Mouse (Mus musculus) kidney, adult 2 months (tissue): ENCODE measurements around the gene Gm13889. TPM values are rescaled to one million over a fixed set of nuclear protein-coding genes. Genes with fewer than 3 reads are reported as not detected.

ENCODE experiments used
- DNase-seq: peaks from one replicate; pipeline ENCODE4 v3.0.0; 2021
- H3K27ac ChIP-seq: fragments of 200-500 bp; 2 replicates; pipeline ENCODE4 v1.5.1; 2012; ENCODE audit warnings: low read depth, low read length, control low read depth, inconsistent platforms; ENCODE audit not compliant: insufficient read depth
- H3K27me3 ChIP-seq: fragments of 200-500 bp; replicated peaks from 2 replicates; pipeline ENCODE4 v1.6.1; 2012; ENCODE audit warnings: mild to moderate bottlenecking, moderate library complexity, low read length, inconsistent platforms; ENCODE audit not compliant: control insufficient read depth, insufficient read depth
- H3K36me3 ChIP-seq: fragments of 200-500 bp; 2 replicates; pipeline ENCODE4 v1.6.1; 2012; ENCODE audit warnings: mild to moderate bottlenecking, moderate library complexity, low read length, inconsistent platforms; ENCODE audit not compliant: control insufficient read depth, insufficient read depth
- H3K4me1 ChIP-seq: fragments of 200-500 bp; 2 replicates; pipeline ENCODE4 v1.6.1; 2011; ENCODE audit warnings: low read length; ENCODE audit not compliant: control insufficient read depth, insufficient read depth
- H3K4me3 ChIP-seq: fragments of 200-500 bp; 2 replicates; pipeline ENCODE4 v1.5.1; 2011; ENCODE audit warnings: mild to moderate bottlenecking, low read depth, low read length, control low read depth; ENCODE audit not compliant: insufficient read depth
- CTCF ChIP-seq: fragments of 200-500 bp; conservative IDR thresholded peaks from 2 replicates; pipeline ENCODE4 v1.5.1; 2011; ENCODE audit warnings: low read depth, mild to moderate bottlenecking, control low read depth, low read length, moderate library complexity, mixed read lengths; ENCODE audit not compliant: insufficient read depth, insufficient read length
- POLR2A ChIP-seq: fragments of 200-500 bp; IDR thresholded peaks from one replicate; pipeline ENCODE4 v1.6.1; 2011; ENCODE audit warnings: low read depth, low read length, control low read depth
- WGBS: fragments of 180-500 bp; shearing (Covaris S2); methylation state at CpG from one replicate; pipeline ENCODE4 v1.1.7; 2018; 5-methylcytosine and 5-hydroxymethylcytosine counted together
- polyA plus RNA-seq: library from polyadenylated mRNA; depleted of rRNA; stranded (reverse); fragments of >200 nt; gene quantifications from 2 replicates; pipeline ENCODE4 v1.2.3, GENCODE M21; 2012

Gm13889 gene
- polyA plus RNA-seq, 1 experiment: 12.2 TPM

DNA sequence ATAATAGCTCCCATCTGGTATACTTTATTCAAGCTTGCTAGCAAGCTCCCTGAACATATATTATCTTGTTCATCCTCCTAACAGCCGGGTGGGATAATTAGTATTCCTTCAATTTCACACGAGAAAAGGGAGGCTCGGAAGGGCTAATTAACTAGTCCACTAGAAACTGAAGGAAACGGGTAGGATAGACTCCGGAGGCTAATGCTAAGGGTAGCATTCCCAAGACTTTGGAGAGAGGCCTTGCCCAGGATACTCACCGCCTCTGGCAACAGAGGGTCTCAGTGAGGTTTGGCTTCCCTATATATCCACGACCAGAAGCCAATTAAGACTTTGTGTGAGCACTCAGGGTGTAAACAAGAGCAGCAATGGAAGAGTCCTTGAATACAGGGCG is 779 bp upstream of the Gm13889 start:
- Histone ChIP-seq H3K36me3 (no peaks in the 10 kb centered on the region), H3K27me3 (peaks cover 1% of the 10 kb centered on the region; the same call in 1 of the 2 replicates), H3K27ac (no peak overlapping the region), H3K4me1 (no peaks in the 10 kb centered on the region), H3K4me3 (no peak overlapping the region)
- DNase-seq: no peak
- TF ChIP-seq CTCF: no peak
- WGBS: 65% methylated on average over 8 of the region's 8 CpGs

DNA sequence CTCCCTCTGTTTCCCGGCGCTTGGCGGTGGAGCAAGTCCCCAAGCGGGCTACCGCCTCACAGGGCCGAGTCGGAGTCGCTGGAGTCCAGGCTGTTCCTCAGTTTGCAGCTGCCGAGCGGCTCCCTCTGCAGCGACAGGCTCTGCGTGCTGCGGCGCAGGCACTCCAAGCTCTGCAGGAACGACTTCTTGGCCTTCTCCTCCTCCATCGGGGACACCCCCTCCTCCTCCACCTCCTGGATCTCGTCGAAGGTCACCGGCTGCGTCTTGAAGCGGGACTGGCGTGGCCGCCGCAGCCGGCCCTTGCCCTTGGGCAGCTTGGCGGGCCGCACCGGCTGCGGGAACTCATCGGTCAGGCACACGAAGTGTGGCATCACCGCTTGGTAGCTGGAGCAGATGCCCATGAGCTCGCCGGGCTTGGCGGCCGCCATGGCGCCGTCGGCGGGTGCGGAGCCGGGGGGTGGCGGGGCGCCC is 635 bp downstream of the Gm13889 start:
- H3K27me3 ChIP-seq: peaks cover 1% of the 10 kb centered on the region; the same call in 1 of the 2 replicates
- H3K4me3 ChIP-seq: peak overlapping the region; percentile 63
- TF ChIP-seq CTCF (no peak), POLR2A (no peak)
- no peaks in the 10 kb centered on the region for H3K36me3 ChIP-seq
- H3K27ac ChIP-seq: peak overlapping the region; percentile 49; the same call in 1 of the 2 replicates
- no peaks in the 10 kb centered on the region for H3K4me1 ChIP-seq
- DNase-seq: peak; percentile 49
- under 1% methylated on average over 44 of the region's 44 CpGs for WGBS

DNA sequence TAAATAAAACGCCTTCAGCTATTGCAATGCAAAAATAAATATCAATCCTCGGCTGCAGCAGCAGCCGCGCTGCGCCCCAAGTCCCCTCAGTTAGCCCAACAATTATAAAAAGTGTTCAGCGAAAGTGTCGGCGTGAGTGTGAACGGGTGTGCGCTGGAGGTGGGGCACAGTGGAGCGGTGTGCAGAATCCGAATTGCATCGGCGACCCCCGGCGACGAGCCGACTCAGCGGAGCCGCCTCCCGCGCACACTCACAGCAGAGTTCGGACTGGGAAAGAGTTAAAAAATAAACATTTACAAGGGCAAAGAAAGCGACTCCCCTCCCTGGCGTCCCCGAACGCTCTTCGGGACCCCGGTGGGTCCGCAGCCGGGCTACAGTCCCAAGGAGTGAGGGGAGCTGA is 1.1 kb downstream of the Gm13889 start:
- Histone ChIP-seq H3K4me3 (peak overlapping the region; percentile 63), H3K36me3 (no peaks in the 10 kb centered on the region), H3K27me3 (peaks cover 1% of the 10 kb centered on the region; the same call in 1 of the 2 replicates), H3K27ac (no peak overlapping the region), H3K4me1 (no peaks in the 10 kb centered on the region)
- no peak for DNase-seq
- TF ChIP-seq POLR2A: no peak
- TF ChIP-seq CTCF: no peak
- WGBS: 1% methylated on average over 31 of the region's 31 CpGs

DNA sequence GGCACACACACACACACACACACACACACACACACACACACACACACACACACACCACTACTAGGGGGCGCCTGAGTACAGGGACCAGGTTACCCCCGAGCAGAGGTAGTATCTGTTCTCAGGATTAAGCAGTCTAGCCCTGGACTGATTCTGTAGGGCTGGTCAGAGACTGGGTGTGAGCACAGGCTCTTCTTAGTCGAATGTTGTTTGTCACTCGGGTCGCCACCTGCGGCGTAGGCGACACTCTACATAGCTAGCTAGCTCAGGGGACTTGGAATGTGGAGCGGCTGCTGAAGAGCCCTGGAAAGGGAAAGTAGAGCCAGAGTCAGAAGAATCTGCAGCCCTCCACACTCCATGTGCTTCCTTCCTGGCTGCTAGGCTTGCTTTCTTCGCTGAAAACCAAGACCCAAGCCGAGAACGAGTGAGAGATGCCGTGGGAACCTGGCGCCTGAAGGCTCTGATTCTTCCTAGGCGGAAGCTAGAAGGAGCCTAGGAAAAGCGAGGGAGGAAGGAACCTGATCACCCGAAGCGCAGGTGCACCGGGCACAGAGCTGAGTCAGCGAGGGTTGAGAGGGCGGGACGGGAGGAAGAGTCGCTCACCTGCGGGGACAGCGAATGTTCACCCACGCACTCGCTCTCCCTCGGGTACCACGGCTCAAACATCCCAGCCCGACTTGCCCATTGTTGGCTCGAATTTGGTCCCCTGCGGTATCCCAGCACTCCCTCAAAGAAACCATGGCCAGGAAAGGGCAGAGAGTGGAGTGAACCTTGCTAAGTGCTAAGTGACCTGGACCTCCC is 2.0 kb downstream of the Gm13889 start:
- H3K27me3 ChIP-seq: peaks cover 1% of the 10 kb centered on the region; the same call in 1 of the 2 replicates
- no peak for DNase-seq
- H3K27ac ChIP-seq: no peak overlapping the region
- peak overlapping the region; percentile 63 for H3K4me3 ChIP-seq
- 2% methylated on average over 32 of the region's 32 CpGs for WGBS
- H3K4me1 ChIP-seq: no peaks in the 10 kb centered on the region
- no peaks in the 10 kb centered on the region for H3K36me3 ChIP-seq
- TF ChIP-seq CTCF (no peak), POLR2A (no peak)

DNA sequence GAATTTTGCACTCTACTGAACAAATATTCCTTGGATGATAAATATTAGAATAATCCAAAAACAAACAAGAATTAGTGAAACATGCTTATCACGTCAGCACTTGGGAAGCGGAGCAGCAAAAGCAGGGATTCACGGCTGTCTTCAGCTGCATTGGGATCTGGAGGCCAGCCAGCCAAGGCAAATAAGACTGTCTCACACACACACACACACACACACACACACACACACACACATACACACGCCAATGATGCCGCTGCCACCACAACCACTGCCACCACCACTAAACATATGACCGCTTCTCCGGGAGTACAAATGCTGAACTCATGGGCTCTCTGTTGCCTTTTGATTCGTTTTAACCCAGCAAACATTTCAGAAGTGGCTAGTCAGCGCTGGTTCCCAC is 3.3 kb downstream of the Gm13889 start:
- Histone ChIP-seq H3K27me3 (peaks cover 1% of the 10 kb centered on the region; the same call in 1 of the 2 replicates), H3K27ac (no peak overlapping the region), H3K4me1 (no peaks in the 10 kb centered on the region), H3K36me3 (no peaks in the 10 kb centered on the region), H3K4me3 (no peak overlapping the region)
- TF ChIP-seq POLR2A (no peak), CTCF (no peak)
- WGBS: 83% methylated on average over 9 of the region's 9 CpGs
- DNase-seq: no peak

DNA sequence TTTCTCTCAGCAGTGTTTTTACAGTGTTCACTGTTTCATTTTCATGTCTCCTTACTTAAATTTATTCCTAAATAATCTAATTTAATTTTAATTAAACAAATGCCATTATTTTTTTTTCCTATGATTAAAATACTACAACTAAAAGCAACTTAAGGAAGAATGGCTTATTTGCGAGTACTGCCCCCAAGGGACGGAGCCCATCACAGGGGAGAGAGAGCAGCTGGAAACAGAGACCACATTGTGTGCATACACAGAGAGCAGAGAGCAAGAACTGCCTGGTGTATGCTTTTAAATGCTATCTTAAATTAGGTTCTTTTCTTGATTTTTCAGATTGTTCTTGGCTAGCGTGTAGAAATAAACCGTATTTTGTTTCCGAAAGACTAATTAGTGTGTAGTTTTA is 10.0 kb downstream of the Gm13889 start:
- Histone ChIP-seq H3K36me3 (no peaks in the 10 kb centered on the region), H3K27ac (no peak overlapping the region), H3K4me3 (no peak overlapping the region), H3K4me1 (no peaks in the 10 kb centered on the region), H3K27me3 (no peaks in the 10 kb centered on the region)
- TF ChIP-seq CTCF (no peak), POLR2A (no peak)
- no peak for DNase-seq
- WGBS: 63% methylated on average over 5 of the region's 5 CpGs

DNA sequence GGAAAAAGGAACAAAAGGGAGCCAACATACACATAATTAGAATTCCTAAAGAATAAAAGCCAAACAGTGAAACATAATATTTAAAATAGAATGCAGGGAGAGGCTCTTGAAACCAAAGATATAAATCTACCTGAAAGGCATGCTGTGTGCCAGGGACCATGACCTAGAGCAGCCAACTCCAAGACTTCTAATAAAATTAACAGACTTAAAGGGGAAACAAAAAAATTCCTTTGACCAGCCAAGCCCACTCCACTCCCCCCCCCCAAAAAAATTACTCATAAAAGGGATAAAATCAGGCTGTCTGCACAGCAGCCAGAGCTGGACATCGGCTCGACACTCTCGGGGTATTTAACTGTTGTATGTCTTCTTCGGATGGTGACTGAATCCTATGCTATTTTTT is 12.1 kb downstream of the Gm13889 start:
- 71% methylated on average over 4 of the region's 4 CpGs for WGBS
- Histone ChIP-seq H3K36me3 (no peaks in the 10 kb centered on the region), H3K4me1 (no peaks in the 10 kb centered on the region), H3K27me3 (no peaks in the 10 kb centered on the region), H3K27ac (no peak overlapping the region), H3K4me3 (no peak overlapping the region)
- TF ChIP-seq POLR2A (no peak), CTCF (no peak)
- no peak for DNase-seq
